Mouse (Mus musculus) splenic B cell, adult 2 months (primary cell): ENCODE measurements at regions not wholly inside any gene's neighbourhood (a gene's known extent, or its start where the extent isn't known, plus 50 kb on each side); places are given as distances from the start of the nearest gene placed in this dataset.

Experiments used
- DNase-seq: peaks from one replicate; pipeline ENCODE4 v3.0.0-alpha.2; 2011; ENCODE audit warnings: low read depth, low spot score
- H3K27me3 ChIP-seq: 2 replicates; pipeline ENCODE4 v1.6.1; 2012; ENCODE audit warnings: mild to moderate bottlenecking, low read length, moderate library complexity, mixed read lengths; ENCODE audit not compliant: control insufficient read depth, poor library complexity, insufficient read depth, severe bottlenecking
- H3K36me3 ChIP-seq: 2 replicates; pipeline ENCODE4 v1.6.1; 2012; ENCODE audit warnings: mild to moderate bottlenecking, low read length, moderate library complexity, mixed read lengths; ENCODE audit not compliant: control insufficient read depth, poor library complexity, insufficient read depth, severe bottlenecking

- no peak for DNase-seq
- Histone ChIP-seq H3K36me3 (no peaks in the 10 kb centered on the region), H3K27me3 (no peaks in the 10 kb centered on the region)
Measured at GRCm38 (mm10) chr13:116795041-116795440, 230.3 kb downstream of the Parp8 start.

- Histone ChIP-seq H3K27me3 (no peaks in the 10 kb centered on the region), H3K36me3 (no peaks in the 10 kb centered on the region)
- DNase-seq = no peak
Measured at GRCm38 (mm10) chr13:116781616-116782015, 243.7 kb downstream of the Parp8 start.

- no peaks in the 10 kb centered on the region for H3K27me3 ChIP-seq
- no peak for DNase-seq
- no peaks in the 10 kb centered on the region for H3K36me3 ChIP-seq
Measured at GRCm38 (mm10) chr13:116765491-116765890, 259.8 kb downstream of the Parp8 start.

GRCm38 (mm10) chr13:116759912-116760311, 265.4 kb downstream of the Parp8 start:
- DNase-seq = no peak
- Histone ChIP-seq H3K27me3 (no peaks in the 10 kb centered on the region), H3K36me3 (no peaks in the 10 kb centered on the region)

GRCm38 (mm10) chr13:116740825-116741224, 284.5 kb downstream of the Parp8 start:
- DNase-seq = no peak
- Histone ChIP-seq H3K27me3 (no peaks in the 10 kb centered on the region), H3K36me3 (no peaks in the 10 kb centered on the region)

- no peak for DNase-seq
- Histone ChIP-seq H3K27me3 (no peaks in the 10 kb centered on the region), H3K36me3 (no peaks in the 10 kb centered on the region)
Measured at GRCm38 (mm10) chr13:116723361-116724153, 301.8 kb downstream of the Parp8 start.

- peak; percentile 54 for DNase-seq
- Histone ChIP-seq H3K27me3 (peaks cover under 1% of the 10 kb centered on the region; the same call in 1 of the 2 replicates), H3K36me3 (no peaks in the 10 kb centered on the region)
Measured at GRCm38 (mm10) chr13:116714809-116715208, 310.5 kb downstream of the Parp8 start.

- H3K27me3 ChIP-seq = peaks cover 6% of the 10 kb centered on the region
- peak; percentile 73 for DNase-seq
- H3K36me3 ChIP-seq = no peaks in the 10 kb centered on the region
Measured at GRCm38 (mm10) chr13:116711866-116712593, 313.3 kb downstream of the Parp8 start.

GRCm38 (mm10) chr13:116711148-116711865, 314.0 kb downstream of the Parp8 start:
- DNase-seq = peak; percentile 54
- H3K27me3 ChIP-seq = peaks cover 6% of the 10 kb centered on the region
- H3K36me3 ChIP-seq = no peaks in the 10 kb centered on the region

GRCm38 (mm10) chr13:116709671-116710070, 315.7 kb downstream of the Parp8 start:
- Histone ChIP-seq H3K36me3 (no peaks in the 10 kb centered on the region), H3K27me3 (peaks cover 6% of the 10 kb centered on the region)
- DNase-seq = no peak

GRCm38 (mm10) chr13:116708846-116709245, 316.5 kb downstream of the Parp8 start:
- Histone ChIP-seq H3K27me3 (peaks cover 6% of the 10 kb centered on the region), H3K36me3 (no peaks in the 10 kb centered on the region)
- no peak for DNase-seq

- Histone ChIP-seq H3K36me3 (no peaks in the 10 kb centered on the region), H3K27me3 (peaks cover 6% of the 10 kb centered on the region)
- no peak for DNase-seq
Measured at GRCm38 (mm10) chr13:116708456-116708780, 316.9 kb downstream of the Parp8 start.

GRCm38 (mm10) chr13:116707621-116708455, 317.5 kb downstream of the Parp8 start:
- H3K27me3 ChIP-seq = peaks cover 6% of the 10 kb centered on the region
- DNase-seq = no peak

More at GRCm38 (mm10) chr13:116707621-116708455, 317.5 kb downstream of the Parp8 start:
- no peaks in the 10 kb centered on the region for H3K36me3 ChIP-seq
